Mouse (Mus musculus) brown adipose tissue, adult 24 weeks (tissue): Measurements from ENCODE around the gene Rep15. TPM values are rescaled to one million over a fixed set of nuclear protein-coding genes. Genes with fewer than 3 reads are reported as not detected.

Experiments used
- H3K27ac ChIP-seq: fragments of 200-500 bp; replicated peaks from 2 replicates; pipeline ENCODE4 v1.5.1; 2012; ENCODE audit warnings: low read depth, mild to moderate bottlenecking, low read length
- H3K4me1 ChIP-seq: fragments of 200-500 bp; 2 replicates; pipeline ENCODE4 v1.6.1; 2012; ENCODE audit warnings: low read length, mixed read lengths; ENCODE audit not compliant: control insufficient read depth, insufficient read depth, insufficient read length
- H3K4me3 ChIP-seq: fragments of 200-500 bp; 2 replicates; pipeline ENCODE4 v1.5.1; 2012; ENCODE audit warnings: low read depth, mild to moderate bottlenecking, low read length, moderate library complexity; ENCODE audit not compliant: insufficient read depth
- polyA plus RNA-seq: library from polyadenylated mRNA; stranded (reverse); fragments of >200 nt; gene quantifications from 2 replicates; pipeline ENCODE4 v1.2.4, GENCODE M21; 2012; ENCODE audit not compliant: missing spikeins, insufficient read depth, insufficient read length

Gene Rep15
- not detected in 2 replicates for polyA plus RNA-seq

DNA sequence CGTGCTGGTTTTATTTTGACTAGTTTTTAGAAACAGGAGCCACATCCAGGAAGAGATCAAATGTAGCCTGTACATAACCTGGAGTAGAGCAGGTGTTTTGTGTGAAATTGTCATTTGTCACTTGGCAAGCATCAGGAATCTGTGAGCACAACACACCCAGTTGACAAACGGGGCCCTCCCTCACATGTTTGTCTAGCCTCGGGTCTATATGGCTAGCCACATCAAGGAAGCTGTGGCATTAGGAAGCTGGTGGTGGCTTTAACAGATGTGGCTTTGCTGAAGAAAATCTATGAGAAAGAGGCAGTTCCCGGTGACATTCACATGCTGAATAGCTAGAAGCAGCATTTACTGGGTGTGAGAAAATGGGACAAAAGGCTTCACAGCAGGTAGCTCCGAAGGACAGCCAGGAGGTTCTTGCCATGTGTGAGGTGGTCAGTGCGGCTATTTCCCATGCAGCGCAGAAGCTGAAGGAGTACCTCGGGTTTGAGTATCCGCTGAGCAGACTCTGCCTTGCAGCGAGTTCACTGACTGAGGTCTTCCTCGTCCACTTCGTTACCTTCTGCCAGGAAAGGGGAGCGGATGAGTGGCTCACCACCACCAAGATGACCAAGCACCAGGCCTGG, at the start of gene Rep15:
Rep15 (plus strand) TSS at position 282 of the 623 bp plus-strand sequence.
- no peak within 1 kb of the TSS for H3K27ac ChIP-seq

DNA sequence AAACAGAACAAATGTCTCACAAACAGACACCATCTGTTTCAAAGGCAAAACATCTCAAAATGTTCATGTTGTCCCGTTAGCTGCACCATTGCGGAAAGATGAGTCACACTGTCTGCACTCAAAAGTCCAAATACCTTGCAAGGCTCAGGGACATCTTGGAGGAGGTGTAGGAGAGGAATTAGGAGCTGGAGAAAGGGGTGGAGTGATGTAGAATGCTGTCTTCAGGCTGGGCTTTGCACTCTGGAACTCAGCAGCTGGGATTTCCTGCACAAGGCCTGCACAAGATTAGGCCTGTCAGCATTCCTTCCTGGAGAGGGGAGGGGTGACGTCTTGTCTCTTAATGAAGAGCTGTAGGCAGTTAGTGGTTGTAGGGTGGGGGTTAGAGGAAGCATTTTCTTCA, 47.8 kb upstream of the Rep15 start:
- H3K27ac ChIP-seq = no peak overlapping the region
- no peak overlapping the region for H3K4me3 ChIP-seq
- H3K4me1 ChIP-seq = peaks cover 7% of the 10 kb centered on the region

More for the DNA sequence above, at the start of gene Rep15:
- no peaks in the 10 kb centered on the region for H3K4me1 ChIP-seq
- H3K4me3 ChIP-seq = no peak within 1 kb of the TSS

DNA sequence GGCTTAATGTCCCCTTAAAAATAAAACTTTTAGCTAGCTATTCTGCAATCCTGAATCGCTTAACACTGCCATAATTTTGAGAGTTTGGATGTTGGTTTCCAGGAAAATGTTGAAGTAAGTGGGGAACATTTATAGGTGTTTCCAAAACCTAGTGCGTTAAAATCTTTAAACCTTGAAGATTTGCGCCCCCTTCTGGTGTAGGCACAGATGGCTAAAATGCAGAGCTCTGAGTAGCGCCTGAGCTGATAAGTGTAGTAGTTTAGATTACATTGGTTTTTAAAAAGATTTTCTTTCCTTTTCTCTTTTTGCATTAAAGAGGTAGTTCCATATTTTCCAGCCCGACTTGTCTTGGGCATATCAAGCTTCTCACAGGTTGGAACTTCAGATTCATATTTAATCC, 38.1 kb upstream of the Rep15 start:
- H3K4me3 ChIP-seq = no peak overlapping the region
- H3K27ac ChIP-seq = no peak overlapping the region
- no peaks in the 10 kb centered on the region for H3K4me1 ChIP-seq

DNA sequence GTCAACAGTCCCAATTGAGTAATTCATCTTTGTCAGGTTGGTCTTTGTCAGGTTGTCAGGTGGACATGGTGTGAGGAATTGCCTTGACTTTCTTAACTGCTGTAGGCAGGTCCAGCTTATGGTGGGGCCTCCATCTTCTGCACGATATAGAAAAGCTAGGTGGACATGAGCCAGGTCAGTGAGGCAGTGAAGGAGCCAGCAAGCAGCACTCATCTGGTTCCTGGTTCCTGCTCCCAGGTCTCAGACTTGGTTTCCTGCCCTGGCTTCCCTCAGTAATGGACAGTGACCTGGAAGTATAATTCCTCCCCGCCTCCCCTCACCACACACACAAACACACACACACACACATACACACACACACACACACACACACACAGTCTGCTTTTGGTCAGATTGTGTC, 37.0 kb upstream of the Rep15 start:
- Histone ChIP-seq H3K4me1 (no peaks in the 10 kb centered on the region), H3K27ac (no peak overlapping the region), H3K4me3 (no peak overlapping the region)

DNA sequence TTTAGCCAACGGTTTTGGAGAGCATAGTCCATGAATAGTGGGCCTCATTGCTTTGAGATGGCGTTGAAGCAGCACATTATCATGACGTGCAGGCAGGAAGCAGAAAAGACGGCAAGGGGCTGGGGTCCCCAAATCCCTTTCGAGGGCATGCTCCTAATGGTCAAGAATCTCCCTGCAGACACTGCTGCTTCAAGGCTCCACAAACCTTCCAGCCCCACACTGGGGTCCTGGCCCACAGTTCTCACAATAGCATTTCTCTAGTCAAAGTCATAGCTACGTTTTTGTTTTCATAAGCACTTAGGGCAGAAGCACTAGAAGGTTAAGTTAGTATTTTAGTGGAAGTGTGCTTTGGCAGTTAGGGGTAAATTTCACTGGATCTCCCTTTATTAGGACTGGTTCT, 36.5 kb upstream of the Rep15 start:
- Histone ChIP-seq H3K4me3 (no peak overlapping the region), H3K27ac (no peak overlapping the region), H3K4me1 (no peaks in the 10 kb centered on the region)

DNA sequence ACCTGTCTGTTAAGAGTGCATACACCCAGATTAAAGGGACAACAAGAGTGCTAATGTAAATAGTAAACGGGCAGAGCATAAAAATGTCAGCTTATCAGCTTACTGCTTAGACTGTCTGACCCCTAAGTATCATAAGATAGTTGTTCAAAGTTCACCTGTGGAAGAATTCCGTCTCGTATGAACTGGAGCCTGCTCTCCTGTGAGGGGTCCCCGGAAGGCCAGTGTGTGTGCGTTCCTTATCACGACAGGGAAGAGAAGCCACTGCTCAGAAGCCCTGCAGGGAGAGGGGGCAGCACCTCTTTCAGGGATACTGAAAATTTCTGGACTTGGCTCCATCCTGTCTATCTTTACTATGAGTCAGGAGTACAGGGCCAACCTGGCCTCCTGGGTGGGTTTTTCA, 35.4 kb upstream of the Rep15 start:
- Histone ChIP-seq H3K4me1 (no peaks in the 10 kb centered on the region), H3K27ac (no peak overlapping the region), H3K4me3 (no peak overlapping the region)

DNA sequence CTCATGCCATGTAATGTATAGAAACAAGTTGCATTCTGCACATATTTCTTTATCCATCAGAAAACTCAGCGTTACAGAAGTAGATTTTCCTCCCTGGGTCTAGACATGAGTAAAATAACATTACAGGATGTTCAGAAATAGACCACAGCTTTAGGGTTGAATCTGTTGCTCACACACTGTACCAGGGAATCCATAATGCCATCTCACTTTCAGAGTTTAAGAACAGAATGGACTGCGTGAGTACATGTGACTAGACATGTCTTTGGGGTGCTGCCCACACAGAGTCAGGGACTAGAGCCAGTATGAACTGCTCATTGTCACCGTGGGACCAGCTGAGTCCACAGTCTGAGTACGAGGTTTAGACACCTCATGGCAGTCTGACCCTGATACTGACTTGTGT, 33.7 kb upstream of the Rep15 start:
- H3K27ac ChIP-seq = no peak overlapping the region
- H3K4me1 ChIP-seq = no peaks in the 10 kb centered on the region
- H3K4me3 ChIP-seq = no peak overlapping the region

DNA sequence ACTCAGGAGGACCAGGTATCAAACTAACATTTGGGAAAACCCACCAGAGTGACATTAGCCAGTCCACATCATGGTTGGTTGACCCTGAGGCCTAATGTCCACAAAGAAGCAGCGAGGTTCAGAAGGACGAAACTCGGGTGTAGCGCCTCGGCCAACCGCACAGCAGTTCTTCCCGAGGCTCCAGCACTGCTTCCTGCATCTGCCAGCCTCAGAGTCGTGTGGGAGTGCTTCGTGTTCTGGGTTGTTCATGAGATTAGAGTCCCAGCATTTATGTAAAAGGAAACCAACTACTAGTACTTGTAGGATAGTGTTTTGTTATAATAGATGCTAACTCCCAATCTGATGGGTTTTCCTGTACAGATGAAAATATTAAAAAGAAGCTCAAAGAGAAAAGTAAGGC, 33.1 kb upstream of the Rep15 start:
- H3K27ac ChIP-seq = no peak overlapping the region
- no peaks in the 10 kb centered on the region for H3K4me1 ChIP-seq
- H3K4me3 ChIP-seq = no peak overlapping the region

DNA sequence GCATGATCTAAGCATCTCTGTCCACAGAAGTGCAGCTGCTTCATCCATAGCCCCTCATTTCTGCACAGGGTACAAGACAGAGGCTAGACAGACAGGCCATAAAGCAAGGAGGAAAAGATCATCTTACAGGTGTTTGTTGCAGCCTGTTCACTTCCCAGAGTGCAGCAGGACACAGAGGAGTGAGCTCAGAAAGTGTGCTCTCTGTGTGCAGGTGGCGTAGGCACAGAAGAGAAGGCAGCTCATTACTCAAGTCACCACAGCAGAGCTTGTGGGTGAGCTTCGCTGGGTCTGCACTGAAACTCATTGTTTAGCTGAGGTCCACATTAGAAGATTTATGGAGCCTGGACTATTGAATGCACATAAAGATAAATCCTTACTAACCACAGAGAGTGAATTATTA, 32.6 kb upstream of the Rep15 start:
- Histone ChIP-seq H3K4me1 (no peaks in the 10 kb centered on the region), H3K4me3 (no peak overlapping the region), H3K27ac (no peak overlapping the region)

DNA sequence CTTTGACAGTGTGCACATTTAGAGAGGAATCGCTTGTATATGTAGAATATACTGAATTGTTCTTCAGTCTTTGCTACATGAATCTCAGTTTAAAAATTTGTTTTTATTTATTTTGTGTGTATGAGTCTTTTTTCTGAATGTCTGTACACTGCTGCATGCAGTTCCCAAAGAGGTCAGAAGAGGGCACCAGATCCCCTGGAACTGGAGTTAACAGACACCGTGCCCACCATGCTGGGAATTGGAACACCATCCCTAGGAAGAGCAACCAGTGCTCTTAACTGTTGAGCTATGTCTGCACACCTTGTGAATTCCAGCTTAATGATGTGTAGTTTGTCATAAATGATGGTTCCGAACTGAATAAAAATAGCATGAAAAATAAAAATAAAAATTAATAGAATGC, 24.2 kb upstream of the Rep15 start:
- no peak overlapping the region for H3K27ac ChIP-seq
- H3K4me1 ChIP-seq = no peaks in the 10 kb centered on the region
- no peak overlapping the region for H3K4me3 ChIP-seq

DNA sequence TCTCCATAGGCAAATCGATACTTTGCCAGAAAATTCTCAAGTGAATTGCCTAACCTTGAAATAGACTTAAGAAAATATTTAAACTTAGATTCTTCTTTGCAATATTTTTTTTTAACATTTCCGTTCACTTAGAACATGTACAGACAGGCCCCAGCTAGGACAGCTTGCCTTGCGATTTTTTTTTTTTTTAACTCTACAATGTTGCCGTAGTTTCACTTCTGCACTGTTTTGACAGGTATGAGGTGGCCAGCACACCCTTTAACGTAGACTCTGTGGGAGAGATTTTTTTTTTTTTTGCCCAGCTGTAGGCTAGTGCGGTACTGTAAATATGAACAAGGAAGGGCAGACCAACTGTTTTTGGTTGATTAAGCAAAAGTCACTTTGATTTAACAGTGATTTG, 22.0 kb upstream of the Rep15 start:
- Histone ChIP-seq H3K4me3 (no peak overlapping the region), H3K4me1 (no peaks in the 10 kb centered on the region), H3K27ac (no peak overlapping the region)

DNA sequence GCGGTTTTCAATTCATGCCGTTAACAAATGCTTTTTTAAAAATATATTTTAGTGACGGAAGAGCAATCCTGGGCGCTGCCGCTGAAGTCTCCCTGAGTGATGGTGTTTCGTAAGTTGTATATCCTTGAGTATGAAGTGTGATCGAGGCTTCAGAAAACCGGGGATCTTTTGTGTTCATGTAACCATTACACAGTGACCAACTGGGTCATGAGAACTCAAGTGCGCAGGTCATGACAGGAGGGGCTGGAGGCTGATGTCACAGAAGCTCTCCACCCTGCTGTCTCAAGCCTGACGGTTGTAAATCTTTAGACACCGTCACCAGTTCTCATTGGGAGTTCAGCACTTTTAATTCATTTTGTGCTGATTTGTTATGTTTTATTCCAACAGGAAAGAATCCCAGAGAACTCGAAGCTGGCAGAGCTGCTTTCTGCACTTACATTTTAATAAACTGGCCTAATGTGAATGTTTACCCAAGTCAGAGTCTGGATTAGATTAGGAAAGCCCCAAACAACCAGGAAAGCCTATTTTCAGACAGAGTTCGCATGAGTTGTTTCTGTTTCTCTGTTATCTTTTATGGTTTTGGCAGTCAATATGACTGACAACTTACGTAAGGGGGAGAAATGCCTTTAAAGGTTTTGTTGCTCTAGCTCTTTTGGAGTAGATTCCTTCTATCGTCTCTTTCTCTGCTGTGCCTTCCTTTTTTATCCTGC, 21.4 kb upstream of the Rep15 start:
- Histone ChIP-seq H3K27ac (no peak overlapping the region), H3K4me1 (no peaks in the 10 kb centered on the region), H3K4me3 (no peak overlapping the region)

DNA sequence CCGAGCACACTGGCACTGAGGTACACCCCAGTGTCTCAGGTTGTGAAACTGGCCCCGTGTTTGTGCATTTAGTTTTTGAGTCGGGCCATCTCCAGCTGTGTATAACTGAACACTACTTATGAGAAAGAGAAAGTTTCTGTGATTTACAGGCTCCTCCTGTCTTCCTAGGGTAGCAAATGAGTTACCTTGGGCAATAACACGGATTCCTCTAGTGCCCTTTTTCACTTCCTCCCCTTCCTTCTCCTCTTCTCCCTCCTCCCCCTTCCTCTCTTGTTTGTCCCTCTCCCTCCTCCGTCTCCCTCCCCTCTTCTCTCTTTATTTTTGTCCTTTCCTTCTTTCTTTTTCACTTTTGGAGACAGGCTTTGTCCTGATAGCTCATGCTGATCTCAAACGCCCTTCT, 20.8 kb upstream of the Rep15 start:
- H3K27ac ChIP-seq = no peak overlapping the region
- H3K4me3 ChIP-seq = no peak overlapping the region
- H3K4me1 ChIP-seq = no peaks in the 10 kb centered on the region

DNA sequence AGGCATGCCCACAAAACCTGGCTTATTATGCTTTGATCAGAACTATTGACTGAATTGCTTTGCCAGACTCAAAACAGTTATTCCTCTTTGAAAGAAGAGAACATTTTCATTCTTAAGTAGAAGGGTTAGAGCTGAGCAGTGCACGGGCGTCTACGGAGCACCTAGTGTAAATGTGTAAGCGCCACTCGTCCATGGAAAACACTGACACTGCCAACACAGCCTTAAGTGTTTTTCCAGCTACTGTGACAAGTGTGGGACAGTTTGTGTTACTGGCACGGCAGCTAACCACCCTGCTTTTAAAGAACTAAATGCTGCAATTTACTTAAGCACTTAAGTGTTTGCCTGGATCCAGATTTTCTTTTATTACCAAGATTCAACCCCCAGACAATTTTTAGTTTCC, 20.4 kb upstream of the Rep15 start:
- no peaks in the 10 kb centered on the region for H3K4me1 ChIP-seq
- no peak overlapping the region for H3K27ac ChIP-seq
- no peak overlapping the region for H3K4me3 ChIP-seq

DNA sequence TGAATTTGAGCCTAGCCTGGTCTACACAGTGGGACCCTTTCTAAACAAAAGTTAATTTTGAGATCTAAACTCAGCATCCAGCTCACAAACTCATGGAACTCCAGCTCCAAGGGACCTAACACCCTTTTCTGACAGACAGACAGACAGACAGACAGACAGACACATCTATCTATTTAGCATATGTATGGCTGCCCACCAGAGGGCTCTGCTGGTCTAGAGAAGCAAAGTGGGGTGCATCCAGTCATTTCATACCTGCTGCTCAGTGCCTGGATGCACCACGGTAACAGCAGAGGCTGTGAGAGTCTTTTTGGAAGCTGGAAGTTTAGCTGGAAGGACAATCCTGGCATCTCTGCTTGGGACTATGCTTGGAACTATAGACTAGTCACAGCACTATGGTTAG, 18.8 kb upstream of the Rep15 start:
- no peak overlapping the region for H3K27ac ChIP-seq
- H3K4me3 ChIP-seq = no peak overlapping the region
- no peaks in the 10 kb centered on the region for H3K4me1 ChIP-seq

DNA sequence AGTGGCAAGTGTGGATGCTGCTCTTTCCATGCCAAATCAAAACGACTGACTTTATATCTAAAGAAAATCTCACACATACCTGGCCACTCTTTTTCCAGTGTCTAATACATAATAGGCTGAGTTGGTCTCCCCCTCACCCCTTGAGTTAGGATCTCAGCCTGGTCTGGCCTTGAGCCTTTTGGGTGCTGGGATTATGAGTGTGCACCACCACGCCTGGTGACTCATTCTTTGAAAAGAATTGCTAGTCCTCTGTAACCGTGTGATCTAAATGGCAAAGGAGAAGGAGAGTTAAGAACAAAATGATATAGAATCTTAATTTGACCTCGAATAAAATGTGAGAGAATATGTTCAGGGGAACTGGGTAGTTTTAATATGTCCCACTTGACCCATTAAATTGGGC, 14.5 kb upstream of the Rep15 start:
- no peak overlapping the region for H3K4me3 ChIP-seq
- H3K4me1 ChIP-seq = no peaks in the 10 kb centered on the region
- no peak overlapping the region for H3K27ac ChIP-seq
